In the genomic region with DNA sequence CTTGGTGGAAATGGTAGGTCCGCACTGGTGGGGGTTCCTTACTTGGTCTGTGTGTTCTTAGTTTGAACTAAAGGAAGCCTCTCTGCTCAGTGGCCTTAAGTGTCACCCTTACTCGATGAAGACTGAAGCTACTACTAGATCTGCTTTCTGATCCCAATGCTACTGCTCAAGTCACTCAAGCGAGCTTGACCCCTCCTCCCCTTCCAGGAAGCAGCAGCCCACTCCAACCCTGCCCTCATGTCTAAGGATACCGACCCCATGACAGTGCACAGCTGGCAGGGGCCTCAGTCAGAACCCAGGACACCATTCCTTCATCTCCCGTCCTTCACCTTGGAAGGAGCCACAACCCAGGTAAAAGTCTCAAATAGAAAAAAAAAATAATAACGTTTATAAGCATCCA, we compare ENCODE assay signal across 7 mouse cellular contexts. TPM values are rescaled to one million over a fixed set of nuclear protein-coding genes. Genes with fewer than 3 reads are reported as not detected.
A peak's percentile ranks its signal among the peaks of the same experiment; 100 is the strongest.
DNase-seq lines count a peak whose midpoint lies in the region; ATAC-seq and TF ChIP-seq lines count a peak whose summit lies in the region.

Gene Cep170b, plus strand, starts transcription at position 240 of the 400 bp plus-strand sequence.

- H3K4me1 ChIP-seq in thymus, adult 2 months (replicated peaks; ENCODE audit: control insufficient read depth, insufficient read depth, low read length), result peaks cover 14% of the 10 kb centered on the region
- H3K4me1 ChIP-seq in forebrain, embryonic 14.5 days (ENCODE audit: control insufficient read depth, insufficient read depth, low read length), result peaks cover 8% of the 10 kb centered on the region; the same call in 1 of the 2 replicates
- H3K4me1 ChIP-seq in kidney, adult 2 months (ENCODE audit: control insufficient read depth, insufficient read depth, low read length), result peaks cover 25% of the 10 kb centered on the region; the same call in 1 of the 2 replicates
- no peaks in the 10 kb centered on the region; a peak in 1 of 4 replicates for H3K4me1 ChIP-seq in liver, embryonic 14.5 days (replicated peaks; ENCODE audit: control insufficient read depth in 2 of 2, insufficient read depth in 2 of 2, low read length in 1 of 2)

- no peak for DNase-seq in thymus, adult 2 months
- no peak for DNase-seq in thymus, adult 18-20 months
- DNase-seq in forebrain, embryonic 14.5 days (ENCODE audit: low spot score), result no peak
- DNase-seq in kidney, adult 2 months, result peak; percentile 55
- DNase-seq in liver, embryonic 14.5 days (ENCODE audit: low read depth in 3 of 3, low spot score in 3 of 3), result no peak
- no peak for DNase-seq in urinary bladder, postnatal 25 days (ENCODE audit: low spot score)

- no peak for TF ChIP-seq EP300 in liver, embryonic 14.5 days (IDR thresholded peaks at IDR 0.05; ENCODE audit: low read depth)

- TF ChIP-seq CTCF in thymus, adult 2 months (IDR thresholded peaks at IDR 0.05; ENCODE audit: borderline replicate concordance, control insufficient read depth, extremely low read depth, insufficient read depth, low read length, poor library complexity), result no peak
- no peak for TF ChIP-seq CTCF in kidney, adult 2 months (conservative IDR thresholded peaks at IDR 0.05; ENCODE audit: insufficient read depth, insufficient read length, low read depth, low read length)
- TF ChIP-seq CTCF in liver, embryonic 14.5 days (IDR thresholded peaks at IDR 0.05; ENCODE audit: low read depth), result no peak

- no peak within 1 kb of the TSS for H3K4me3 ChIP-seq in thymus, adult 2 months (ENCODE audit: control insufficient read depth, insufficient read depth, low read length)
- H3K4me3 ChIP-seq in forebrain, embryonic 14.5 days (ENCODE audit: low read depth, low read length), result peak within 1 kb of the TSS; percentile 79
- H3K4me3 ChIP-seq in kidney, adult 2 months (ENCODE audit: insufficient read depth, low read depth, low read length), result peak within 1 kb of the TSS; percentile 71
- H3K4me3 ChIP-seq in liver, embryonic 14.5 days (ENCODE audit: insufficient read depth in 1 of 2, low read depth in 2 of 2, low read length in 2 of 2), result peak within 1 kb of the TSS; percentile 48 to 61

- peak within 1 kb of the TSS; percentile 92 for H3K4me2 ChIP-seq in forebrain, embryonic 14.5 days (ENCODE audit: low read length)
- peak within 1 kb of the TSS; percentile 62 for H3K4me2 ChIP-seq in liver, embryonic 14.5 days (ENCODE audit: low read depth)

- no peaks in the 10 kb centered on the region for H3K36me3 ChIP-seq in thymus, adult 2 months (ENCODE audit: control insufficient read depth, insufficient read depth, low read length)
- H3K36me3 ChIP-seq in forebrain, embryonic 14.5 days (ENCODE audit: control insufficient read depth, insufficient read depth, low read length), result peaks cover 7% of the 10 kb centered on the region; the same call in 1 of the 2 replicates
- H3K36me3 ChIP-seq in kidney, adult 2 months (ENCODE audit: control insufficient read depth, insufficient read depth, low read length), result no peaks in the 10 kb centered on the region
- no peaks in the 10 kb centered on the region for H3K36me3 ChIP-seq in liver, embryonic 14.5 days (replicated peaks; ENCODE audit: control insufficient read depth, insufficient read depth, low read depth)

- no peaks in the 10 kb centered on the region; the same call in 1 of the 2 replicates for H3K27me3 ChIP-seq in thymus, adult 2 months (ENCODE audit: control insufficient read depth, insufficient read depth, low read length)
- H3K27me3 ChIP-seq in forebrain, embryonic 14.5 days (replicated peaks; ENCODE audit: control insufficient read depth, insufficient read depth, low read length), result no peaks in the 10 kb centered on the region
- H3K27me3 ChIP-seq in kidney, adult 2 months (replicated peaks; ENCODE audit: control insufficient read depth, insufficient read depth, low read length), result no peaks in the 10 kb centered on the region
- peaks cover 30% of the 10 kb centered on the region for H3K27me3 ChIP-seq in liver, embryonic 14.5 days (ENCODE audit: control insufficient read depth, insufficient read depth, low read length)

- H3K9ac ChIP-seq in forebrain, embryonic 14.5 days (ENCODE audit: low read length), result no peak within 1 kb of the TSS
- peak within 1 kb of the TSS; percentile 13; the same call in 1 of the 2 replicates for H3K9ac ChIP-seq in liver, embryonic 14.5 days (replicated peaks)

- no peaks in the 10 kb centered on the region for H3K9me3 ChIP-seq in forebrain, embryonic 14.5 days (replicated peaks; ENCODE audit: control insufficient read depth, low read length)
- H3K9me3 ChIP-seq in liver, embryonic 14.5 days (ENCODE audit: control insufficient read depth, low read length), result no peaks in the 10 kb centered on the region

- no peak for TF ChIP-seq POLR2A in thymus, adult 2 months (IDR thresholded peaks at IDR 0.05; ENCODE audit: control insufficient read depth, extremely low read depth, insufficient read depth, low read length, poor library complexity)
- no peak for TF ChIP-seq POLR2A in kidney, adult 2 months (IDR thresholded peaks at IDR 0.05; ENCODE audit: low read depth, low read length)

- no peak within 1 kb of the TSS; the same call in 1 of the 2 replicates for H3K27ac ChIP-seq in thymus, adult 2 months (ENCODE audit: control insufficient read depth, insufficient read depth, low read length)
- H3K27ac ChIP-seq in forebrain, embryonic 14.5 days (ENCODE audit: low read depth, low read length), result no peak within 1 kb of the TSS
- peak within 1 kb of the TSS; percentile 97 for H3K27ac ChIP-seq in kidney, adult 2 months (ENCODE audit: insufficient read depth, low read depth, low read length)
- no peak within 1 kb of the TSS for H3K27ac ChIP-seq in liver, embryonic 14.5 days

- ATAC-seq in forebrain, embryonic 14.5 days, result no peak
- no peak for ATAC-seq in liver, embryonic 14.5 days (ENCODE audit: insufficient read depth)
- ATAC-seq in inflammation-experienced regulatory T-cells, adult 6 months, result no peak

- WGBS in thymus, adult 2 months, result 62% methylated on average over 6 of the region's 6 CpGs
- 73% methylated on average over 6 of the region's 6 CpGs for WGBS in forebrain, embryonic 14.5 days
- 24% methylated on average over 6 of the region's 6 CpGs for WGBS in kidney, adult 2 months
- WGBS in liver, embryonic 14.5 days (ENCODE audit: insufficient replicate concordance), result 47% methylated on average over 6 of the region's 6 CpGs

RNA-seq across cellular contexts. Expression of gene Cep170b, which starts in this region (rescaled TPM):
- 21.1 and 22.8 TPM in 2 replicates for polyA plus RNA-seq in thymus, adult 2 months (2012; rRNA removed)
- 10.3 and 15.7 TPM in 2 replicates for polyA plus RNA-seq in forebrain, embryonic 14.5 days (2014; fragmentation: Nextera tagmentation; extraction: Ambion mirVana)
- 63.4 and 75.3 TPM in 2 replicates for polyA plus RNA-seq in kidney, adult 2 months (2012; rRNA removed)
- polyA plus RNA-seq in liver, embryonic 14.5 days (2012; rRNA removed), result 3.4 and 4.2 TPM in 2 replicates
- polyA plus RNA-seq in liver, embryonic 14.5 days (2014; fragmentation: Nextera tagmentation; extraction: Ambion mirVana), result 1.9 and 2.6 TPM in 2 replicates
- polyA plus RNA-seq in inflammation-experienced regulatory T-cells, adult 6 months (2017; shearing (Covaris generic)), result 1 to 10 TPM; 2.4 to 5.1 (median 4.1) TPM
